Mouse (Mus musculus) small intestine, adult 2 months (tissue): ENCODE measurements around the gene Gm45213. TPM values are rescaled to one million over a fixed set of nuclear protein-coding genes. Genes with fewer than 3 reads are reported as not detected.

Experiments used
- H3K27ac ChIP-seq: fragments of 200-500 bp; 2 replicates; pipeline ENCODE4 v1.5.1; 2012; ENCODE audit warnings: low read depth, low read length, control low read depth, inconsistent platforms; ENCODE audit not compliant: insufficient read depth
- H3K27me3 ChIP-seq: fragments of 200-500 bp; 2 replicates; pipeline ENCODE4 v1.6.1; 2012; ENCODE audit warnings: mild to moderate bottlenecking, moderate library complexity, low read length, inconsistent platforms; ENCODE audit not compliant: control insufficient read depth, insufficient read depth
- H3K36me3 ChIP-seq: fragments of 200-500 bp; 2 replicates; pipeline ENCODE4 v1.6.1; 2012; ENCODE audit warnings: mild to moderate bottlenecking, low read length, control low read depth, inconsistent platforms; ENCODE audit not compliant: control insufficient read depth, insufficient read depth
- H3K4me1 ChIP-seq: fragments of 200-500 bp; 2 replicates; pipeline ENCODE4 v1.6.1; 2012; ENCODE audit warnings: low read length, inconsistent platforms, mixed read lengths; ENCODE audit not compliant: control insufficient read depth, insufficient read depth, insufficient read length
- H3K4me3 ChIP-seq: fragments of 200-500 bp; 2 replicates; pipeline ENCODE4 v1.5.1; 2012; ENCODE audit warnings: low read depth, mild to moderate bottlenecking, control low read depth, inconsistent platforms, low read length, moderate library complexity
- CTCF ChIP-seq: fragments of 200-500 bp; IDR thresholded peaks from 2 replicates; pipeline ENCODE4 v1.5.1; 2012; ENCODE audit warnings: low read depth, mild to moderate bottlenecking, control low read depth, inconsistent platforms, low read length, moderate library complexity, mixed read lengths; ENCODE audit not compliant: insufficient replicate concordance, insufficient read length; ENCODE audit errors: extremely low read depth
- POLR2A ChIP-seq: fragments of 200-500 bp; IDR thresholded peaks from 2 replicates; pipeline ENCODE4 v1.6.1; 2012; ENCODE audit warnings: low read depth, mild to moderate bottlenecking, control low read depth, inconsistent platforms, low read length, moderate library complexity
- WGBS: fragments of 180-500 bp; shearing (Covaris S2); methylation state at CpG from one replicate; pipeline ENCODE4 v1.1.7; 2018; 5-methylcytosine and 5-hydroxymethylcytosine counted together
- polyA plus RNA-seq: library from polyadenylated mRNA; depleted of rRNA; stranded (reverse); fragments of >200 nt; gene quantifications from 2 replicates; pipeline ENCODE4 v1.2.3, GENCODE M21; 2012

Gm45213 gene
- polyA plus RNA-seq, 1 experiment = not detected

DNA sequence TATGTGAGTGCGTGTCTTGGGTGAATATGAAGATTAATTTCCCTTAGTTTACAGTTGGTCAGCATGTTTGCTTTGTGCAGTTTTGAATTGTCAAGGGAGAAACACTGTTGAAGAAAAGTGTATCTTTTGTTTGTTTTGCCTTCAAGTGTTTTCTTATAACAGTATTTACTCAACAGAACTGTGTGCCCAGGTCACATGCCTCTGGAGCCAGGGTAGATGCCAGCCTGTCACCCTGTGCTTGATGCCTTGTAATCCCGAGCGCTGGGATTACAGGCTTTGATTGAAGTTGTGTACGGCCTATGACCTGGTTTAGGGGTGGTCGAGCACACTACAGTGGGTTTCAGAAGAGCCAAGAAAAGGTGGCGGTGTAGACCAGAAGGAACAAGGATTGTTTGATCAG is 40.4 kb downstream of the Gm45213 start:
- TF ChIP-seq POLR2A (no peak), CTCF (no peak)
- H3K4me3 ChIP-seq = no peak overlapping the region

DNA sequence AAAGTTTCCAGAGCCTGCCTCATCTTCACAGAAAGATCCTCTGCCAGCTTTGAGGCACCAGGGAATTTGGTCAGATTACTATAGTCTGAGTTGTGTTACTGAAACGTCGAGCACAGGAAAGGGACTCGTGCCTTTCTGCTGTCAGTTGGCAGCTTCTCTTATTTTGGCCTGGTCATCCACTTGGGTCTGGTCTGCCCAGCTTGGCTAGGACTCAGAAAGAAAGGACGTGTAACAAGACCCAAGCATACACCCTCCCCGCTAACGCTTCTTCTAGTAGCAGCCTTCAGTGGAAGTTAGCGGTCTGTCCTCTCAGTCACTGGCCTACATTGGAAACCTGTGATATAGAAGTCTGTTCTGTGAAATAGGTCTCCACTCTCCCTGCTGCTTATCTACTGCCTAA is 41.1 kb downstream of the Gm45213 start:
- Histone ChIP-seq H3K27ac (no peak overlapping the region), H3K36me3 (peaks cover 58% of the 10 kb centered on the region), H3K4me1 (no peaks in the 10 kb centered on the region; the same call in 1 of the 2 replicates), H3K4me3 (no peak overlapping the region), H3K27me3 (no peaks in the 10 kb centered on the region)
- WGBS = 82% methylated on average over 7 of the region's 7 CpGs
- TF ChIP-seq CTCF = no peak
- no peak for TF ChIP-seq POLR2A

More for the DNA sequence above, 40.4 kb downstream of the Gm45213 start:
- 90% methylated on average over 6 of the region's 6 CpGs for WGBS
- Histone ChIP-seq H3K27me3 (no peaks in the 10 kb centered on the region), H3K27ac (no peak overlapping the region), H3K36me3 (peaks cover 52% of the 10 kb centered on the region), H3K4me1 (no peaks in the 10 kb centered on the region; the same call in 1 of the 2 replicates)

DNA sequence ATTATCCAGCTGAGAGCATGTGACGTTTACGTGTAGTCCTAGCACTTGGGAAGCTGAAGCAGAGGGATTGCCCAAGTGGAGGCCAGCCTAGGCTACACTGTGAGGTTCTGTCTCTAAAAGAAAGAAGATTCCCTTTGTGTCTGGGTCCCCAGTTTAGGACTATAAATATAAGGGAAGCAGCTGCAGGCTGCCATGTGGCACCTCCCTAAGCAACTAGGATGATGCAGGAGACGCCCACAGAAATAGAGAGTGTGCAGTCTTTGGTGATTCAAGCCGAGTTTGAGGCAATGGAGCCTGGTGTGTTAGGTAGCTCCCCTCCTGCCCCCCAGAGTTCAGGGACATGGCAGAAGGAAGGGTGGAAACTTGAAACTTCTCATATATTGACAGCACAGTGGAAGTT is 44.2 kb downstream of the Gm45213 start:
- TF ChIP-seq POLR2A = no peak
- TF ChIP-seq CTCF = no peak
- 95% methylated on average over 4 of the region's 4 CpGs for WGBS
- Histone ChIP-seq H3K4me1 (no peaks in the 10 kb centered on the region), H3K36me3 (peaks cover 77% of the 10 kb centered on the region), H3K27me3 (no peaks in the 10 kb centered on the region), H3K4me3 (no peak overlapping the region), H3K27ac (no peak overlapping the region)

DNA sequence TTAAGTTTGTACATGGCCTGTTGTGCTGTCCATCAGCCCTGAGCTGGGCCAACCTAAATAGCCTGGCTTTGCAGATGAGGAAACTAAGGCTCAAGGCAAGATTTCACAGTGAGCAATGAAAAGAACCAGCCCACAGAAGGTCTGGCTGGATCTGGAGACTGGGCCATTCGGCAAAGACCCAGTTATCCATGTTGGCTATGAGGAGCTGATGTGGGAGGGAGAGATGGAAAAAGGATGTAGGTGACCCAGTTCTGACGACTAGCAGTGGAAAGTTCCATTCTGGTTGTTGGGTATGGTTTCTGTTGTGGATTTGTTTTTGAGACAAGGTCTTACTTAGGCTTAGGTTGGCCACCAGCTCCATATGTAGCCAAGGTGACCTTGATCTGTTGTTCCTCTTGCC is 44.7 kb downstream of the Gm45213 start:
- Histone ChIP-seq H3K36me3 (peaks cover 75% of the 10 kb centered on the region), H3K27me3 (no peaks in the 10 kb centered on the region), H3K27ac (no peak overlapping the region), H3K4me3 (no peak overlapping the region), H3K4me1 (no peaks in the 10 kb centered on the region)
- WGBS = 86% methylated on average over 2 of the region's 2 CpGs
- no peak for TF ChIP-seq POLR2A
- TF ChIP-seq CTCF = no peak

DNA sequence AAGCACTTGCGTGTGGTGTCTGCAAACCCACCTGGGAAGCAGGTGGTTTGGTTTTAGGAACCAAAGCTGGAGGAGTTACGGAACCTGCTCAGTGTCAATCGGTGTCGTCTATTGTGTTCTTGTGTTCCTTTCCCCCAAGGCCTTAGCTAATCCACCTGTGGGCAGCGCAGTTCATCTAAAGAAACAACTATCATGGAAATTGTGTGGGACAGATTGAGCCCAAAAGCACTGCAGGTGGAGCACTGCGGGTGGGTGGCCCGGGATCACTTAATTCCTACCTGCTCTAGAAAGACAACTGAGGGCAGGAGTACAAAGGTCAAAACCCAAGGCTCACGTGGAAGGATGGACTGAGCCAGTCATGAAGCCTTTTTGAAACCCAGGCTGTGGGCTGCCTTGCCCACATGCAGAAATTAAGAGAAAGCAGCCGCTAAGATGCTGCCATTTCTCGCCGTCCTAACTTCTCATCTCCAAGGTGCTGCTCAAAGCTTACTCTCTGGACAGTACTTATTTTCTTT is 47.3 kb downstream of the Gm45213 start:
- peaks cover 53% of the 10 kb centered on the region for H3K36me3 ChIP-seq
- 85% methylated on average over 11 of the region's 11 CpGs for WGBS

DNA sequence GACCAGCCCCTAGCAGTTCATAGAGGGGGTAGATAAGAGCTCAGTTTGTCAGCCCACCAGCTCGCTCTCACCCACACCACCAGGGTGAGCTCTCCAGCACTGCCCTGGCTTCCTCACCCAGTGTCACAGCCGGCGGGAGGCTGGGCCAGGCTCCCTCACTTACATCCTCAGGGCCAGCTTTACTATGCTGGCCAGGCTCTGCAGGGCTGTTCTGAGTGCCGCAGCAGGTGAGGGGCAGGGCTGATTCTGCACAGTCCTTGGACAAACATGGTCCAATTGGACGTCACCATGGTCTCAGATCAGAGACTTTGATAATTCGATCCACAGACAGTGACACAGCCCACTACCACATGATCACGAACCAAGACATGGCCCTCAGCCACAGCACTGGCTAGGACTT is 48.2 kb downstream of the Gm45213 start:
- Histone ChIP-seq H3K4me1 (no peaks in the 10 kb centered on the region), H3K27ac (no peak overlapping the region), H3K36me3 (peaks cover 46% of the 10 kb centered on the region), H3K27me3 (no peaks in the 10 kb centered on the region), H3K4me3 (no peak overlapping the region)
- WGBS = 90% methylated on average over 7 of the region's 7 CpGs
- TF ChIP-seq POLR2A (no peak), CTCF (no peak)

More for the DNA sequence above, 47.3 kb downstream of the Gm45213 start:
- Histone ChIP-seq H3K27me3 (no peaks in the 10 kb centered on the region), H3K4me3 (no peak overlapping the region), H3K4me1 (no peaks in the 10 kb centered on the region), H3K27ac (no peak overlapping the region)
- TF ChIP-seq POLR2A = no peak
- no peak for TF ChIP-seq CTCF

DNA sequence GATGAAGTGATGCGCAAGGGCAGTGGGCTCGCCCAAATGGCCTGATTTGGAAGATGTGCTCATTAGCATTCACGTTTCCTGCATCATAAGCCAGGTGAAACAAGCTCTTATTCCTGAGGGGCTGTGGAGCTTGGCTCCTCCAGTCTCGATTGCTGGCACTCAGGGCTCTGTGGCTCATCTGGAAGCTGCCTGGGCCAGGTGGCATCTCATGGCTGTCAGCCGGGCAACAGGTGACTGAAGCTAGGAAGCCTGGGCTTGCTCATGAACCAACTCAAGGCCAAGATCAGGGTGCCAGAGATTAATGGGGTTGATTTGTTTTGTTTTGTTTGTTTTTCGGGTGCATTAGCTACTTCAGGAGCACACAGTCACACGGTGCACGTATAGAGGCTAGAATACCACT is 49.3 kb downstream of the Gm45213 start:
- TF ChIP-seq CTCF = no peak
- no peak for TF ChIP-seq POLR2A
- H3K4me3 ChIP-seq = no peak overlapping the region
- no peaks in the 10 kb centered on the region for H3K27me3 ChIP-seq
- no peak overlapping the region for H3K27ac ChIP-seq
- WGBS = 70% methylated on average over 8 of the region's 8 CpGs
- no peaks in the 10 kb centered on the region for H3K4me1 ChIP-seq
- H3K36me3 ChIP-seq = peaks cover 36% of the 10 kb centered on the region

DNA sequence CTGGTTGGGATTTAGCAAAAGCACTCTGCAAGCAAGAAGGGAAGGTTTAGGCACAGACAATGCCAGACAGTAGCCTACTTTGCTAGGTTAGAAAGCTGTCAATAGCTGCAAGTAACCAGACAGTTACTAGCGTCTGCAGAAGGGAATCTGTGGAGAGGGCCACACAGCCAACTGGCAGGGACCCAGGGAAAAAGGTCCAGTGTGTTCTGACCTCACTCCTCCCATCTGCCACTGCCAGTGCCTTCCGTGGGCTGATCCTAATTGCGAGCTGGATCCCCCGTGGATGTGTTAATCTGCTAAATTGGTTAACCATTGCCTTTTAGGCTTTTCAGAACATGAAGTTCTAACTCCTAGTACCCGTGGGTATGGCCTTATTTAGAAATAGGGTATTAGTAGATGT is 50.7 kb downstream of the Gm45213 start:
- Histone ChIP-seq H3K36me3 (peaks cover 22% of the 10 kb centered on the region), H3K4me3 (no peak overlapping the region), H3K27ac (no peak overlapping the region), H3K27me3 (no peaks in the 10 kb centered on the region; the same call in 1 of the 2 replicates), H3K4me1 (no peaks in the 10 kb centered on the region)
- TF ChIP-seq CTCF = no peak
- no peak for TF ChIP-seq POLR2A
- WGBS = 69% methylated on average over 5 of the region's 5 CpGs
